Mouse (Mus musculus) natural killer cell, adult 2 months (primary cell): ENCODE data around the gene Gm20388.
"Not testable (repeated sequence)": the region's sequence is repeated elsewhere in the genome, so short reads cannot be mapped to it uniquely, and the experiment has no call there.

Experiments
- DNase-seq, 2 experiments: peaks; one replicate each; pipeline ENCODE4 v3.0.0; 2022; ENCODE audit warnings: low spot score in 2 of 2

Gene Gm20388

DNA sequence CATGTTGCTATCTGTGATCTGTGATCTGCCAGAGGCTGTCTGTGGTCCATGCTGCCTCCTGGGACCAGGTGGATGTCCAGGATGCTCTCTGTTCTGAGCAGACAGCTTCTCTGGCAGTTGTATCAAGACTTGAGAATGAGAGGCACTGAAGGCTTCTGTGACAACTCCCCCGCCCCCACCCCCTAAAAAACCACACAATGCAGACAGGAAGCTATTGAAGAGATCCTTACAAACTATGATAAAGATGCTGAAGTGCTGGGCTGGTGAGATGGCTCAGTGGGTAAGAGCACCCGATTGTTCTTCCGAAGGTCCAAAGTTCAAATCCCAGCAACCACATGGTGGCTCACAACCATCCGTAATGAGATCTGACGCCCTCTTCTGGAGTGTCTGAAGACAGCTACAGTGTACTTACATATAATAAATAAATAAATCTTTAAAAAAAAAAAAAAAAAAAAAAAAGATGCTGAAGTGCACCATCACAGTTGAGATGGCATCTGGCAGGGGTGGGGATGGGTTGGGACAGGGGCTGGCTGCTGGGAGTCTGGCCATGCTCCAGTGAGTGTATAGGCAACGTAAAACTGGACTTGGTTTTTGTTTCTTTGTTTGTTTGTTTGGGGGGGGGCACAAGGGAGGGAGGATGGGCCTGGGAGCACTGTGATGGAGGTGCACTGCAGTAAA is 1235.0 kb downstream of the Gm20388 start:
- DNase-seq, result not testable (repeated sequence)

GRCm38 (mm10) chr8:121148573-121149083 is 1238.0 kb downstream of the Gm20388 start:
- DNase-seq, result no peak

DNA sequence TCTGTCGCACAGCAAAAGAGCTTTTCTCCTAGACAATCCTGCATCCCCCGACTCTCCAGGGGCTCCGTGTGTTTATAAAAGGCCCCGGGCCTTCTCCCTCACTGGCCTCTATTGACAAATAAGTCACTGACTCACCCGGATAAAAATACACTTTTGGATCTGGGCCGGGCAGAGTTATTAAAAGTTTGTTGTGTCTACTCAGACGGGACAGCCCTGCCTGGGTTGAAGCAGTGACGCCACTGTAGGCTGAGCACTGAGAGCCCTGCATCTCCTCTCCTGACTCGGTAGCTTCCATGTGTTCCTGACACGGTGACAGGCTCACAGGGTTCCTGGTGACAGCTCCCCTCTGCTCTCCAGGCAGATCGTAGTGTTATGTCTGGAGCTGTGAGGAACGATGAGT is 1241.8 kb downstream of the Gm20388 start:
- no peak for DNase-seq

DNA sequence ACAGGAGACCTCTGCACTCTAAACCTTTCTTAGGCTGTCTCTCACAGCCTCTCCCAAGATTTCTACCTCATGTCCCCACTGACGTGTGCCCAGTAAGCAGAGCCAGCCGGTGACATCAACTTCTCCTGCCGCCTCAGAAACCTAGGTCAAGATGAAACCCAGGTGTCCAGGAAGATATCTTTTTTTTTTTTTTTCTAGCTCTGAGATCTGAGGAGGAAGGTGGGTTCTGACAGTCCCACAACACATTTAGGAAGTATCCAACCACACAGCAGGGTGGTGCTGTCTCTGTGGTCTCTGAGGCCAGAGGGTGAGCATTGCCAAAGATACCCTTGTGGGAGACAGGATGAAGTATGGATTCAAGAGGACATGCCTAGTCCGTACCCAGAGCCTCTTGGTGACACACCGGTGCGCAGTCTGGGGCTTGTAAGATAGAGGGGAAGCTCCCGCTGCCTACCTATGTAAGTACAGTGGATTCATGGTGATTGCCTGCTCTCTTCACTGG is 1246.4 kb downstream of the Gm20388 start:
- DNase-seq, result no peak

GRCm38 (mm10) chr8:121158812-121159211 is 1248.2 kb downstream of the Gm20388 start:
- no peak for DNase-seq

DNA sequence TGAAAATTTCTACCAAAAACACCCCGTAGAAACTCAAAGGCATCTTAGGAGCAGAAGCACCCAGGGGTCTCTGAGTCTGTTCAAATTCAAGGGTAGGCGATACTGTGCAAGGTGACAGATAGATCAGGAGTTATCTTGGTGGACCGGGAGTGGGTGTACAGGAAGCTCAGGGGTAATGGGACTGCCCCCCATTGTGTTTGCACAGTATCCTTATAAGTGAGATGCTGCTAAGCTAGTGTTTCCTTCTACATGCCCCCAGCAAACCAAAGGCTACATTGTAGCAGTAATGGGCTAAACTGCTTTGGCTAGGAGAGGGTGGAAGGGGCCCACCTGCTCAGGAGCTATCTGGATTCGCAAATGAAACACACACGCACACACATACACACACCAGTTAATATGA is 1250.8 kb downstream of the Gm20388 start:
- no peak for DNase-seq

DNA sequence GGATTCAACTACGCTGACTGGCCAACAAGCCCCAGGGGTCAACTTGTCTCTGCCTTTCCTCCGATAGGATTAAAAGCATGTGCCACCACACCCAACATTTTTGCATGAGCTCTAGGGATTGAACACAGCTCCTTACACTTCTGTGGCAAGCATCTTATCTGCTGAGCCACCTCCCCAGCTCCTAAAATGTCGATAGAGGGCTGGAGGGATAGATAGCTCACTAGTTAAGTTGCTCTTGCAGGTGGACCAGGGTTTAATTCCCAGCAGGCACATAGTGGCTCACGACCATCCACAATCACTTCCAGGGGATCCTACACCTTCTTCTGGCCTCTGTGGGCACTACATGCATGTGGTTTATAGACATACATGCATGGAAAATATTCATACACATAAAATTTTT is 1251.8 kb downstream of the Gm20388 start:
- no peak for DNase-seq

DNA sequence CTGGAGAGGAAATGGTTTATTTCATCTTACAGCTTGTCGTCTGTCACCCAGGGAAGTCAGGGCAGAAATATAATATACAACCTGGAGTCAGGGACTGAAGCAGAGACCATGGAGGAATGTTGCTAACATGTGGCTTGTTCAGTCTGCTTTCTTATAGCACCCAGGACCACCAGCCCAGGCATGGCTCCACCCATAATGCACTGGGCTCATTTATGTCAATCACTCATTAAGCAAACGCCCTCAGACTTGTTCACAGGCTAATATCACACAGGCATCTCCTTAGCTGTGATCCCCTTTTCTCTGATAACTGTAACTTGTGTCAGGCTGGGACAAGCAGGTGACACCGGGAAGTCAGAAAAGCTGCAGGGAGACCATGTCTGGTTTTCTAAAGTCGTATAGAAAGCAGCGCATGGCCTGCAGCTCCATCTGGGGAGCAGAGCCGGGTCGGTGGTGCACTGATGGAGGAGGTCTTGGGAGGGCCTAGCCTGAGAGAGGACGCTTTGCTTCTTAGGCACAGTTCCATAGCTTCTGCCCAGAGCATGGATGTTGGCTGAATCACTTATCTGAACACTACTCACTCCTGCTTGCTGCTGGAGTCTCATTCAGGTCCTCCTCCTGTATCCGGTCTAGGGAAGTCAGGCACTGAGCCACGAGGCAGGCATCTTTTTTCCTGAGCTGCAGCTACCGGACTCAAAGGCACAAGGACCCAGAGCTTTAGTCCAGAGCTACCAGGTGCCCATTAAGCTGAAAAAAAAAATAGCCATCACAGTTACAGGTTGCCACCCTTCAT is 1252.5 kb downstream of the Gm20388 start:
- DNase-seq, result no peak

GRCm38 (mm10) chr8:121164017-121164469 is 1253.4 kb downstream of the Gm20388 start:
- no peak for DNase-seq

DNA sequence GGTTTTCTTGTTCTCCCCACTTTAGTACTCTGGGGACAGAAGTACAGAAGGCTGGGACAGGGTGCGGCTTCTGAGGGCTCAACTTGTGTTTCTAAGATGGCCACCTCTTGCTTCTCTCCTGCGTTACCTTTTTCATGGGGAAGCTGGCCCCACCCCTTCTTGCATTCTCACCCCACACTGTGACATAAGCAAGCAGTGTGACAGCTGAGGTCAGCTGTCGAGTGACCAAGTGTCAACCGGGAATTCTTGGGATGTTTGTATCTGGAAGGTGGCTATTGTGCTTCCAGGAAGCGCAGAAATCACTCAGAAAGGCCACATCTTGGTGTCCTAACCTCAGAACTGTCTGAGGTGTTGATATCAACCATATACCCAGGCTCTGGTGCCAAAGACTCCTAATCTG is 1257.4 kb downstream of the Gm20388 start:
- no peak for DNase-seq

- no peak for DNase-seq
Observed at GRCm38 (mm10) chr8:121170116-121170515, 1259.5 kb downstream of the Gm20388 start.

GRCm38 (mm10) chr8:121170626-121171552 is 1260.2 kb downstream of the Gm20388 start:
- DNase-seq, result peak in 1 of 2 experiments; percentile 10

GRCm38 (mm10) chr8:121172567-121172966 is 1261.9 kb downstream of the Gm20388 start:
- no peak for DNase-seq

DNA sequence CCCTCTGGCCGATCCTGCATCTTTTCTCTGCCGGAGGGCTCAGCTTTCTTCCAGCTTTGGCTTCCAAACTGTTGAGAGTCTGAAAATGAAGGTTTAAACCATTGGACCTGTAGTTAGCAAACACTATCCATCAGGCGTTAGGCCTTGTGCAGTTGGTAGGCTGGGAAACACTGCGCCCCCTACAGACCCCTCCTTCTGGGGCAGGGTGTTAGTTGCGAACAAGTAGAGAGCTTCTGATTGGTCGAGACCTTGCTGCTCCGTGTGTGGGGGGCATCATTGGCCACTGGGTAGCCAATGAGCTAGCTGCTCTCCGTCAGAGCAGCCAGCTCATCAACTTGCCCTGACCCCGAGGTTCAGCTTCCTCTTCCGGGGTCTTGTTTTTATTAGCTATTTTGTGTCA is 1263.5 kb downstream of the Gm20388 start:
- DNase-seq, result no peak

DNA sequence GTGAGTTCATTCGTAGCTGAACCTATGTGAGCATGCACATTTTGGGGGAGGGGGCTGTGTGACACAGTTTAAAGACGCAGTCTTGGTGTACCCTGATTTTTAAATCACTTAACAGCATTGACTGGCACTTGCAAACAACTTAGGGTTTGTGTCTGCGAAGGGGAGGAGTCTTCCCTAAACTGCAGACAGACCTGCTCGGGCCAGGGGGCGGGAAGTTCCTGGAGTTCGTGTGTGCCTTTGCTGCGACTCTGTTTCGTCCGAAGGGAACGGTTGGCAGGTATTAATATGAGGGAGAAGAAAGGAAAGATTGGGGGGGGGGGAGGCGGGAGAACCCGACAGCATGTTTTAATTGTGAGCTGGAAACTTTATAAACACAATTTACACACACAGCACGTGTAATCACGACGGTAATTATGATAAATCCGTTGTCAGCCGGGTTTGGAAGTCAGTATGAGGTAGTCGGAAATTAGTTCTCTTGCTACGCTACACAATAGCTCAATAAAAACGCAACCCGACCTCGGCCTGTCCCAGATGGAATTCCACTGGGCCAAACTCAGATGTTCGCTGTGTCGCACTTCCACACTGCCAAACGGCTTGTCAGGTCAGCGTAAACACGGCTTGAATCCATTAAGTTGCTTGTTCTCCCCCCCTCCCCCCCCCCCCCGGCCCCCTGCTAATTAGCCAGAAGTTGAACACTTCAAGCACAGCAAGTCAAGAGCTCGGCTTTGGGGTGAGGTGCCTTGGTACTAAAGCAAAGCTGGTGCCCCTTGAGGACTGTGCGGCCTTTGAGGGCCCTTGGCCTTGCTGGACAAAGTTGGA is 1264.3 kb downstream of the Gm20388 start:
- no peak for DNase-seq

DNA sequence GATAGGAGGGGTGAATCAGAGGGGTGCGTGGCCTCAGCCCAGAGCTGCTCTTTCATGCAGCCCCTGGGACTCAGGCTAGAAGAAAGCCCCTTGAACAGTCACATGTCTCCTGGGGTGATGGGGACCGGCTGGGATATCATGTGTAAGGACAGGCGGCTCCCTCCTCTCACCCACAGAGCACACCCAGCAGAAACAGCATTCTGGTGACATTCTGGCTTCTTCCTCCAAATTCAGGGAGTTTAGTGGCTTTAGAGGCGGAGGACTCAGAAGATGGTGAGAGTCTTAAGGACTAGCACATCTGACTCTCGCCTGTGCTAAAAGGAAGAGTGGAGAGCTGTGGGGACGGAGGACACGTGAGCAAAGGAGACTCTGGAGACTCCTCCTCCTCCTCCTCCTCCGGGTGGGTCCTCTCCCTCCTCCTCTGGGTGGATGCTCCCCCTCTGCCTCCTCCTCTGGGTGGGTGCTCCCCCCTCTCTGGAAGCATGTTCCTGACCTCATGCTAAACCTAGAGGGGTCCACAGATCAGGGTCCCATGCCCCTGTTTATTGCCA is 1265.0 kb downstream of the Gm20388 start:
- no peak for DNase-seq

DNA sequence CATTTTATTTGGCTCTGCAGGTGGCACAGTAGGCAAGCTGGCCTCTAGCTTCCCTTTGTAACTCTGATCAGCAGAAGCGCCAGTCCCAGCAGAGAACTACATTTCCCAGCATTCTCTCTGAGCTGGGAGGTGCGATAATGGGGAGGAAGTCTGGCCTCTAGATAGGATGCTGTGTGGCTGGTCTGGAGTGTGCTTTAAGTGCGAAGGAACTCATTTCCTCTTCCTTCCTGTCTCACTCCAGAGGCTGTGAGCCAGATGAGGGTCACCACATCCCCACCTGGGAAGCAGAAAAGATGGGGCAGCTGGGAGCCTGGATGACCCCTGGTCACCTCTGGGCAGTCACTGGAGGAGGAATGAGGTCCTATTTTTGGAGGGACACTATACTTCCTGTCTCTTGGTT is 1265.7 kb downstream of the Gm20388 start:
- DNase-seq, result peak in 1 of 2 experiments; percentile 36

- DNase-seq, result no peak
Observed at GRCm38 (mm10) chr8:121180474-121181284, 1270.0 kb downstream of the Gm20388 start.

DNA sequence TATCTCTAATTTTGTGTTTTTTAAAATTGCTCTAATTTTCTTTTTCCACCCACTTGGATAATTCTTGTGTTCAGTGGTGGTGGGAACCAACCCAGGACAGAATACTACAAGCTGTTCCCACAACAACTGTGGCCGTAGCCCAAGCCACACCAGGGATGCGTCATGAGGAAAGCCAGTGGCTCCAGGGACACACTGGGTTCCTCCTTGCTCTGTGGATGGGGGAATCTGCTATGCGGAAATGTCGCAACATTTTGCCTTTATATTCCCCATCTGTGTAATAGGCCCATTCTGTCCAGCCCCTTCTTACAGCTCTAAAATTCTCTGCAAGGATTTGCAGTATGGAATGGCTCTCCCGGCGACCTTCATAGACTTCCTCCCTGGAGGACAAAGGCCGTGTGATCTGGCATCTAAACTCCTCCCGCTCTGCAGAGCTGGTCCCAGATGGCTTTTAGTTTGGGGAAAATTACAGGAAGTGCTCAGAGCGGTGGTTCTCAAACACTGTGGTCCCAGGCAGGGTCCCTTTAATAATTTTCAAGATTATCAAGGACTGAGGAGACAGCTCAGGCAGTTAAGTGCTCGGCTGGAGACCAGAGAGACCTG is 1270.7 kb downstream of the Gm20388 start:
- no peak for DNase-seq
